Mouse (Mus musculus) liver, postnatal 0 days (tissue): ENCODE measurements around the gene Camta1.

Source experiments
- CTCF ChIP-seq: sonication (generic); IDR thresholded peaks from 2 replicates; pipeline ENCODE4 v1.5.1; 2016; ENCODE audit warnings: antibody characterized with exemption, low read depth
- EP300 ChIP-seq: IDR thresholded peaks from 2 replicates; pipeline ENCODE4 v1.6.1; 2016; ENCODE audit warnings: antibody characterized with exemption, low read depth, mild to moderate bottlenecking

GRCm38 (mm10) chr4:151506701-151507100 lies 355.0 kb downstream of the Camta1 start:
- TF ChIP-seq CTCF (no peak), EP300 (no peak)
